Mouse (Mus musculus) midbrain, embryonic 16.5 days (tissue): ENCODE results near the gene Sfxn5. TPM values are rescaled to one million over a fixed set of nuclear protein-coding genes. Genes with fewer than 3 reads are reported as not detected.

ENCODE experiments used
- ATAC-seq: fragments of 200-750 bp; cut with Nextera tagmentation; 2 replicates; pipeline ENCODE4 v1.8.0; 2017; ENCODE audit warnings: moderate TSS enrichment
- H3K27ac ChIP-seq: fragments of 300-500 bp; sonication (generic); 2 replicates; pipeline ENCODE4 v1.5.1; 2014; ENCODE audit warnings: mild to moderate bottlenecking, low read length, mixed read lengths
- H3K27me3 ChIP-seq: fragments of 300-500 bp; sonication (generic); 2 replicates; pipeline ENCODE4 v1.6.1; 2014; ENCODE audit warnings: low read depth, low read length, mixed read lengths; ENCODE audit not compliant: control insufficient read depth, insufficient read depth
- H3K36me3 ChIP-seq: fragments of 300-500 bp; sonication (generic); 2 replicates; pipeline ENCODE4 v1.6.1; 2014; ENCODE audit warnings: mild to moderate bottlenecking, low read length, moderate library complexity, mixed read lengths; ENCODE audit not compliant: control insufficient read depth, insufficient read depth
- H3K4me1 ChIP-seq: fragments of 300-500 bp; sonication (generic); 2 replicates; pipeline ENCODE4 v1.6.1; 2014; ENCODE audit warnings: mild to moderate bottlenecking, low read length, mixed read lengths; ENCODE audit not compliant: control insufficient read depth, insufficient read depth
- H3K4me2 ChIP-seq: fragments of 300-500 bp; sonication (generic); 2 replicates; pipeline ENCODE4 v1.6.1; 2014; ENCODE audit warnings: mild to moderate bottlenecking, low read length, mixed read lengths
- H3K4me3 ChIP-seq: fragments of 300-500 bp; sonication (generic); 2 replicates; pipeline ENCODE4 v1.5.1; 2014; ENCODE audit warnings: low read depth, mild to moderate bottlenecking, low read length, moderate library complexity, mixed read lengths
- H3K9ac ChIP-seq: fragments of 300-500 bp; sonication (generic); 2 replicates; pipeline ENCODE4 v1.6.1; 2014; ENCODE audit warnings: low read depth, low read length, mixed read lengths
- H3K9me3 ChIP-seq: fragments of 300-500 bp; sonication (generic); replicated peaks from 2 replicates; pipeline ENCODE4 v1.6.1; 2014; ENCODE audit warnings: mild to moderate bottlenecking, low read length, mixed read lengths; ENCODE audit not compliant: control insufficient read depth, poor library complexity, severe bottlenecking
- WGBS: fragments of 180-500 bp; shearing (Covaris S2); extraction: QIAGEN DNeasy Blood & Tissue Kit; methylation state at CpG from one replicate; pipeline ENCODE4 v1.1.7; 2014; 5-methylcytosine and 5-hydroxymethylcytosine counted together
- polyA plus RNA-seq: library from polyadenylated mRNA; unstranded; fragments of >200 nt; fragmentation: Nextera tagmentation; extraction: Ambion mirVana; gene quantifications from 2 replicates; pipeline ENCODE4 v1.2.1, GENCODE M21; 2015

Sfxn5 gene
- polyA plus RNA-seq, 1 experiment from 2014 or later, result 41.3 TPM

DNA sequence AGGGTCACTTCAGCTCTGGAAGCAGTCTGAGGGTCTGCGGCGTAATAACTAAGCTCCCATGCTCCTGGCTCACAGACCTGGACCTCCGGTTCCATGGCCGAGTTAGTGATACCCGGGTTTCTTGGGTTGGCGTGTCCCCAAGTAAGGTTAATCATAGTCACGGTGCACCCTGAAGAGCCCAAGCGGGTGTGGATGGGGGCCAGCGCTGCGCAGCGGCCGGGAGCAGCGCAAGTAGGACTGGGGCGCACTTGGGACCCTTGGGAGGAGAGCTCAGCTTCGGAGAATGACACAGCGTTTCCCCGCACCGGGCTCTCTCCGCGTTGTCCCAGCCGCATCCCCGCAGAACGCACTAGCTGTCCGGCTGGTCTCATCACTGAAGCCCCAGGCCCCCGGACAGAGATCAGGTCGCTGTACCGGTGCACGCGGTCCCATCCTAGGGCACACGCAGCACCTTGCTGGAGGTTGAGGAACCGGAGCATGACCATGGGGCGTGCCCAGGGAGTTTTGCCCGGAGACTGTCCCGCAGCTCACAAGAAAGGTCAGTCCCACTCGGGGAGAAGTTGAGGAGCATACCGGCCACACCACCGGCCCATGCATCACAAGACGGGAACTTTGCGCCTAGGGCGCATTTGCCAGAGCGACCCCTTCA lies 747 bp downstream of the Sfxn5 start:
- peak; percentile 26 for ATAC-seq
- Histone ChIP-seq H3K4me1 (peaks cover 4% of the 10 kb centered on the region; the same call in 1 of the 2 replicates), H3K9ac (peak overlapping the region; percentile 82), H3K4me2 (peak overlapping the region; percentile 98), H3K27ac (peak overlapping the region; percentile 94), H3K4me3 (peak overlapping the region; percentile 67), H3K9me3 (no peaks in the 10 kb centered on the region), H3K36me3 (peaks cover 8% of the 10 kb centered on the region), H3K27me3 (no peaks in the 10 kb centered on the region)
- under 1% methylated on average over 41 of the region's 41 CpGs for WGBS

DNA sequence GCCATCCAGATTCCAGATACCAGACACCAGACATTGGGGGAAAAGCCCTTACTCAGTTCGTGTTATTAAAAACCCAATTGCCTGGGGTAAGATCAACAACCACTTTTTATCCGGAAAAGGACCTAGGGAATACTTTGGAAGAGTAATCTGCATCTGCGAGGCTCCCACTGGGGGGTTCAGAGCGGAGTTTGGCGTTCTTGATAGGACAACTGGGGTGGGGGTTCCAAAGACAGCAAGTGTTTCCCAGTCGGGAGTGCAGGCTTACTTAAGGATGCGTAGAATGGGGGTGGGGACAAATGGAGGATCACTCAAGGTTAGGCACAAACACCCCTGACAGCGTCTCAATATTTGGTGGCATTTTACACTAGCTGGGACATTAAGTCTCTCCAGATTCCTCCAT lies 1.5 kb downstream of the Sfxn5 start:
- ATAC-seq, result no peak
- H3K4me2 ChIP-seq, result peak overlapping the region; percentile 98
- no peak overlapping the region for H3K27ac ChIP-seq
- peak overlapping the region; percentile 23; the same call in 1 of the 2 replicates for H3K9ac ChIP-seq
- H3K9me3 ChIP-seq, result no peaks in the 10 kb centered on the region
- H3K4me1 ChIP-seq, result peaks cover 4% of the 10 kb centered on the region; the same call in 1 of the 2 replicates
- H3K4me3 ChIP-seq, result peak overlapping the region; percentile 67
- H3K27me3 ChIP-seq, result no peaks in the 10 kb centered on the region
- 14% methylated on average over 8 of the region's 8 CpGs for WGBS
- H3K36me3 ChIP-seq, result peaks cover 2% of the 10 kb centered on the region

- no peak for ATAC-seq
- Histone ChIP-seq H3K4me1 (peaks cover 4% of the 10 kb centered on the region; the same call in 1 of the 2 replicates), H3K27ac (no peak overlapping the region), H3K9me3 (no peaks in the 10 kb centered on the region), H3K4me2 (peak overlapping the region; percentile 9; the same call in 1 of the 2 replicates), H3K36me3 (no peaks in the 10 kb centered on the region), H3K27me3 (no peaks in the 10 kb centered on the region), H3K9ac (no peak overlapping the region), H3K4me3 (0 out of 2 replicates have a peak overlapping the region, but pooled peaks have one; percentile 8)
- WGBS, result 49% methylated on average over 6 of the region's 6 CpGs
These were observed 1.9 kb downstream of the Sfxn5 start for GRCm38 (mm10) chr6:85331221-85331735.

DNA sequence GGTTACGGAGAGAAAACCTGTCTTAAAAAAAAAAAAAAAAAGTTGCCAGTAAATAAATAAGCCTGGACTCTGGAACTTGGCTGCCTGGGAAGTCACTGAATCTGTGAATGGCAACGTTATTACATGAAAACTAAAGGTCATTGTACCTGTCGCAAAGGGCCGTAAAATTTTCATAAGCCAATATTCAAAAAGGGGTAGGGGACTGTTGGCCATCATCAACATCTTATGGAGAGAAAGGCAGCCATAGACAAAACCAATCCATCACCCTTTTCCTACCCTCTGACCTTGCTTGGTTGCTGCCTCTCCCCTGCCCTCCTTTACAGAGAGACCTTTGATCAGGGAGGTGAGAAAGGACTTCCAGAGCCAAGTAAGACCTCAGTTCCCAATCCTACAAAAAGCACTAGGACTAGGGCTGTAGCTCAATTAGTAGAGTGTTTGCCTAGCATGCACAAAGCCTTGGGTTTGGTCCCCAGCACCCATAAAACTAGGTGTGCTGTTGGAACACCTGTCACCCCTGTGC lies 3.5 kb downstream of the Sfxn5 start:
- Histone ChIP-seq H3K27me3 (no peaks in the 10 kb centered on the region), H3K36me3 (no peaks in the 10 kb centered on the region), H3K4me2 (no peak overlapping the region), H3K9ac (no peak overlapping the region), H3K9me3 (no peaks in the 10 kb centered on the region), H3K4me1 (peaks cover 4% of the 10 kb centered on the region; the same call in 1 of the 2 replicates), H3K27ac (no peak overlapping the region), H3K4me3 (no peak overlapping the region)
- ATAC-seq, result no peak
- 96% methylated on average over 4 of the region's 4 CpGs for WGBS

GRCm38 (mm10) chr6:85326564-85326963 lies 6.7 kb downstream of the Sfxn5 start:
- H3K4me2 ChIP-seq, result no peak overlapping the region
- H3K4me3 ChIP-seq, result no peak overlapping the region
- ATAC-seq, result no peak
- H3K4me1 ChIP-seq, result no peaks in the 10 kb centered on the region
- no peak overlapping the region for H3K9ac ChIP-seq
- H3K9me3 ChIP-seq, result no peaks in the 10 kb centered on the region
- H3K27ac ChIP-seq, result no peak overlapping the region
- H3K36me3 ChIP-seq, result no peaks in the 10 kb centered on the region
- H3K27me3 ChIP-seq, result no peaks in the 10 kb centered on the region
- 83% methylated on average over 4 of the region's 4 CpGs for WGBS

DNA sequence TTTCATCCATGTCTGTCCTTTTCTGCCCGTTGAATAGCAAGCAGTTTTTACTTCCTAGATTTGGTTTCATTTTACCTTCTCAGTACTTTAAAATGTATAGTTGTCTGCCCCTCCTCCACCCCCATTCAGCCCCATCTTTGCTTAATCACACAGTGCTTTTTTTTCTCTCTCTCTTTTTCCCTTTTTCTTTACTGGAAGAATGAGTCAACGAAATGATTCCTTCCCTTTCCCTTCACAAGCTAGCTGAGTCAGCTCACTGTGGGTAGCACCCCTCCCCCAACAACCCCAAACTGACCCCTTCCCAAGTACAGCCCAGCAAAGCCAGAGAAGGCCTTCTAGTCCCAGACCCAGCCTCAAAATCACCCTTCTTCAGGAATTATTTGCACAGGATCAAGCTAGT lies 8.1 kb downstream of the Sfxn5 start:
- H3K4me3 ChIP-seq, result no peak overlapping the region
- H3K27ac ChIP-seq, result no peak overlapping the region
- 59% methylated on average over 2 of the region's 2 CpGs for WGBS
- no peak overlapping the region for H3K4me2 ChIP-seq
- H3K36me3 ChIP-seq, result no peaks in the 10 kb centered on the region
- no peak overlapping the region for H3K9ac ChIP-seq
- H3K4me1 ChIP-seq, result no peaks in the 10 kb centered on the region
- no peaks in the 10 kb centered on the region for H3K9me3 ChIP-seq
- no peak for ATAC-seq
- no peaks in the 10 kb centered on the region for H3K27me3 ChIP-seq

DNA sequence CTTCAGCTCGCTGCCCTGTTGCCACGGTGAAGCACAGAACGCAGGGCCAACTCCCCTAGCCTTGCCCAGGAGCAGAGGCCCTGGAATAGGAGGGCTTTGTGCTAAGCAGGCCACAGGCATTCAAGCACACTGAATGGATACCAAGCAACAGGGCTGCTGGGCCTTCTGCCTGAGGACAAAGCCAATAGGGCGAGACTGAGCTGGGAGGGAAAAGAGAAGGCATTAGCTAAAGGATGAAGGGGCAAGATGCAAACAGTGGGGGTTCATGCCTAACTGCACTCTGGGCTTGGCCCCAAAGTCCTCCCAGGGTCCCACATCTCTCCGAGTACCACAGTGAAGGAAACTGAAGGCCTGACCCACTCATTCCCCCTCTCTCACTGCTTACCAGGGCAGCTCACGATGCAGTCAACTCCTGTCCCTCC lies 12.8 kb downstream of the Sfxn5 start:
- H3K36me3 ChIP-seq, result 0 out of 2 replicates have a peak, but pooled peaks cover 5% of the 10 kb centered on the region
- peak; percentile 94 for ATAC-seq
- H3K9me3 ChIP-seq, result no peaks in the 10 kb centered on the region
- no peak overlapping the region for H3K4me2 ChIP-seq
- H3K4me1 ChIP-seq, result no peaks in the 10 kb centered on the region
- H3K27me3 ChIP-seq, result no peaks in the 10 kb centered on the region
- WGBS, result 13% methylated on average over 6 of the region's 6 CpGs
- H3K27ac ChIP-seq, result peak overlapping the region; percentile 74
- no peak overlapping the region for H3K9ac ChIP-seq
- no peak overlapping the region for H3K4me3 ChIP-seq

GRCm38 (mm10) chr6:85316211-85316610 lies 17.0 kb downstream of the Sfxn5 start:
- WGBS, result 95% methylated on average over 2 of the region's 2 CpGs

More at GRCm38 (mm10) chr6:85316211-85316610, 17.0 kb downstream of the Sfxn5 start:
- Histone ChIP-seq H3K4me1 (0 out of 2 replicates have a peak, but pooled peaks cover 4% of the 10 kb centered on the region), H3K27me3 (no peaks in the 10 kb centered on the region), H3K9ac (no peak overlapping the region), H3K36me3 (0 out of 2 replicates have a peak, but pooled peaks cover 5% of the 10 kb centered on the region), H3K4me3 (no peak overlapping the region), H3K4me2 (no peak overlapping the region), H3K9me3 (no peaks in the 10 kb centered on the region), H3K27ac (no peak overlapping the region)
- ATAC-seq, result no peak
